Mouse (Mus musculus) heart, adult 2 months (tissue): ENCODE measurements around the gene Fbxo28.

ENCODE experiments used
- CTCF ChIP-seq: fragments of 200-600 bp; IDR thresholded peaks from 2 replicates; pipeline ENCODE4 v1.8.1; 2022; ENCODE audit warnings: antibody characterized with exemption, mild to moderate bottlenecking, moderate library complexity
- EP300 ChIP-seq: fragments of 200-500 bp; IDR thresholded peaks from 2 replicates; pipeline ENCODE4 v1.6.1; 2011; ENCODE audit warnings: low read depth, low read length, control low read depth; ENCODE audit not compliant: insufficient read depth

- TF ChIP-seq EP300 (no peak), CTCF (no peak)
These were observed 16.7 kb upstream of the Fbxo28 start for GRCm38 (mm10) chr1:182358133-182358532.
